ENCODE assay signal across 9 mouse cellular contexts in the genomic region with DNA sequence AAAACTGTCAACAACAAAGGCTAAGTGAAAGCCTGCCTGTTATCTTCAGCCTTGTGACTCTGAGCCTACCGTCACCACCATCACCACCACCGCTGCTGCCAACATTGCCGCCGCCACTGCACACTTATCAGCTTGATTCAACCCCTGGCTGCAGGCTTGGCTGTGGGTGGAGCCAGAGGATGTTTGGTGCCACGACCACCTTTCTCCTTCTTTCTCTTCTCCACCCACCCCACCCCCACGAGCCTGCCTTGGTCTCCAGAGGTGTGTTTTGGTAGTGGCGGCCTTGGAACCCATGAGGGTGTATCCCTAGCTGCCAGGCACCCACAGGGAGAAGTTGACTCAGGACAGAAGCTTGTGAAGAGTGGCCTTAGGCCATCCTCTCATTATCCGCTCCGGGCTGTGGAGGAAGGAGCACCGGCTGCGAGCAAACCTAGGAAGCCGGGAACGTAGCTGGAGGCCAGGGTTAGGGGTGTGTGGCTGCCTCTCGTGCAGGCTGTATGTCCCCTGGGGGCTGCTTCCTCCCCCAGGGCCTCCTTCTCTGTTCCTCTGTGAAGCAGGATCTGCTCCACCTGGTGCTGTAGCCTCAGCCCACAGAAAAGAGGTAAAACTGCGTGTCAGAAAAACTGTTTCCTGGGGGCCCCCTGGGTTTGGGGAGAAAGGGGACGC. TPM values are rescaled to one million over a fixed set of nuclear protein-coding genes. Genes with fewer than 3 reads are reported as not detected.
DNase-seq lines count a peak whose midpoint lies in the region; ATAC-seq and TF ChIP-seq lines count a peak whose summit lies in the region.
"Had no signal": no experiment of that assay in that cellular context is flagged by ENCODE, and none has a peak within 500 bp of the region (broad histone marks: within the 10 kb centered on the region; RNA-seq: fewer than 3 reads in every experiment).

No protein-coding gene starts in this region.

- 63% methylated on average over 16 of the region's 16 CpGs for WGBS in hindbrain, embryonic 13.5 days
- 60% methylated on average over 16 of the region's 16 CpGs for WGBS in midbrain, postnatal 0 days

- no peak for ATAC-seq in hindbrain, embryonic 13.5 days (ENCODE audit: low FRiP score)
- ATAC-seq in midbrain, postnatal 0 days (ENCODE audit: low FRiP score), result no peak
- ATAC-seq in granulocyte monocyte progenitor cell, adult 5-6 weeks (replicated peaks; ENCODE audit: poor library complexity, severe bottlenecking), result no peak

- peaks cover 64% of the 10 kb centered on the region for H3K4me1 ChIP-seq in hindbrain, embryonic 13.5 days (replicated peaks)
- H3K4me1 ChIP-seq in midbrain, postnatal 0 days (ENCODE audit: insufficient read depth, low read length), result peaks cover 17% of the 10 kb centered on the region

- peak overlapping the region; percentile 52 for H3K27ac ChIP-seq in hindbrain, embryonic 13.5 days
- H3K27ac ChIP-seq in midbrain, postnatal 0 days (ENCODE audit: low read depth, low read length), result peak overlapping the region; percentile 26; the same call in 1 of the 2 replicates

- H3K9ac ChIP-seq in hindbrain, embryonic 13.5 days, result peak overlapping the region; percentile 20
- 0 out of 2 replicates have a peak overlapping the region, but pooled peaks have one; percentile 2 for H3K9ac ChIP-seq in midbrain, postnatal 0 days (replicated peaks; ENCODE audit: low read length, poor library complexity, severe bottlenecking)

- H3K4me2 ChIP-seq in hindbrain, embryonic 13.5 days, result no peak overlapping the region
- no peak overlapping the region for H3K4me2 ChIP-seq in midbrain, postnatal 0 days (ENCODE audit: low read depth, low read length, poor library complexity, severe bottlenecking)

- intact Hi-C loops in heart, postnatal 25 days (cut with DNase I), result loop anchor here (2.0 kb wide), 1 partner anchor 55 kb away; the partner anchor contains the start of gene Irf2bpl
- intact Hi-C loops in left cerebral cortex, postnatal 4 days (cut with DNase I), result no loop called here

- no peak overlapping the region for H3K4me3 ChIP-seq in hindbrain, embryonic 13.5 days
- no peak overlapping the region for H3K4me3 ChIP-seq in midbrain, postnatal 0 days (ENCODE audit: low read depth, low read length)

- no peaks in the 10 kb centered on the region for H3K27me3 ChIP-seq in hindbrain, embryonic 13.5 days
- no peaks in the 10 kb centered on the region for H3K27me3 ChIP-seq in midbrain, postnatal 0 days (ENCODE audit: insufficient read depth, low read length)

- DNase-seq in heart, adult 11 months, result peak; percentile 97
- DNase-seq in heart, postnatal 25 days (ENCODE audit: low spot score), result no peak
- DNase-seq in ZHBTc4 (ENCODE audit: low read depth, low spot score), result peak; percentile 62
- DNase-seq in midbrain, postnatal 0 days (ENCODE audit: low spot score), result no peak
- DNase-seq in natural killer cell, adult 2 months (ENCODE audit: low spot score in 2 of 2), result no peak
- DNase-seq in left cerebral cortex, postnatal 4 days, result no peak
- DNase-seq: lung, postnatal 36 days had no signal

- no peak for TF ChIP-seq CTCF in midbrain, postnatal 0 days (IDR thresholded peaks at IDR 0.05)

- no peaks in the 10 kb centered on the region for H3K9me3 ChIP-seq in hindbrain, embryonic 13.5 days
- no peaks in the 10 kb centered on the region for H3K9me3 ChIP-seq in midbrain, postnatal 0 days (ENCODE audit: low read length)

- H3K36me3 ChIP-seq in hindbrain, embryonic 13.5 days, result no peaks in the 10 kb centered on the region
- H3K36me3 ChIP-seq in midbrain, postnatal 0 days (ENCODE audit: insufficient read depth, low read length), result no peaks in the 10 kb centered on the region

RNA-seq across cellular contexts. Expression of gene Irf2bpl, which starts 54.9 kb away (rescaled TPM):
- 10 to 100 TPM; 33.3 to 36.9 TPM for total RNA-seq in heart, postnatal 25 days (2021)
- polyA plus RNA-seq in hindbrain, embryonic 13.5 days (2015; fragmentation: Nextera tagmentation; extraction: Ambion mirVana), result 66.4 and 70.0 TPM in 2 replicates
- total RNA-seq in midbrain, postnatal 0 days (2014; rRNA removed), result 171 and 191 TPM in 2 replicates
- 74.2 and 86.2 TPM in 2 replicates for polyA plus RNA-seq in midbrain, postnatal 0 days (2015; fragmentation: Nextera tagmentation; extraction: Ambion mirVana)
- 100 to 1,000 TPM; 124 to 127 TPM for total RNA-seq in left cerebral cortex, postnatal 4 days (2021)
- total RNA-seq in granulocyte monocyte progenitor cell, adult 5-6 weeks (2014; fragmentation: Nextera tagmentation), result 1.2 and 1.8 TPM in 2 replicates
- total RNA-seq in granulocyte monocyte progenitor cell, adult 5-6 weeks (2017), result 0.15 and 0.78 TPM in 2 replicates

Comparison
In these comparisons a context has a peak if more than half of its experiments do, and no peak if none do; other contexts are left out.
1. DNase-seq: peak in heart, adult 11 months (single experiment) and ZHBTc4 (single experiment); none in heart, postnatal 25 days (single experiment), midbrain, postnatal 0 days (single experiment), natural killer cell, adult 2 months (0 of 2) and left cerebral cortex, postnatal 4 days (single experiment).
2. RNA of gene Irf2bpl, which starts 54.9 kb away (total RNA-seq): 171 to 191 TPM in midbrain, postnatal 0 days, 124 to 127 TPM in left cerebral cortex, postnatal 4 days and 33.3 to 36.9 TPM in heart, postnatal 25 days; 0.15 to 1.8 TPM in granulocyte monocyte progenitor cell, adult 5-6 weeks; every median in the first group is over 10 times any median in the second.